Mouse (Mus musculus): Measurements from ENCODE around the gene Mta3. TPM values are rescaled to one million over a fixed set of nuclear protein-coding genes. Genes with fewer than 3 reads are reported as not detected.
A peak's percentile ranks its signal among the peaks of the same experiment; 100 is the strongest.

The Mta3 gene
- polyA plus RNA-seq, 1 experiment: 33.0 TPM

GRCm38 (mm10) chr17:83723064-83723463 is 17.1 kb downstream of the Mta3 start:
- WGBS: 73% methylated on average over 9 of the region's 9 CpGs
- Histone ChIP-seq H3K27ac (ENCODE audit: insufficient read depth, low read depth, low read length) (peak overlapping the region; percentile 47; the same call in 1 of the 2 replicates), H3K36me3 (ENCODE audit: control insufficient read depth, insufficient read depth, low read length) (no peaks in the 10 kb centered on the region), H3K27me3 (replicated peaks; ENCODE audit: control insufficient read depth, insufficient read depth, low read length) (no peaks in the 10 kb centered on the region), H3K4me3 (ENCODE audit: insufficient read depth, low read depth, low read length) (no peak overlapping the region), H3K4me1 (ENCODE audit: control insufficient read depth, insufficient read depth, low read length) (peaks cover 6% of the 10 kb centered on the region; the same call in 1 of the 2 replicates)
- no peak for DNase-seq
- TF ChIP-seq CTCF (conservative IDR thresholded peaks at IDR 0.05; ENCODE audit: insufficient read depth, insufficient read length, low read depth, low read length): no peak
- TF ChIP-seq POLR2A (IDR thresholded peaks at IDR 0.05; ENCODE audit: low read depth, low read length): no peak

DNA sequence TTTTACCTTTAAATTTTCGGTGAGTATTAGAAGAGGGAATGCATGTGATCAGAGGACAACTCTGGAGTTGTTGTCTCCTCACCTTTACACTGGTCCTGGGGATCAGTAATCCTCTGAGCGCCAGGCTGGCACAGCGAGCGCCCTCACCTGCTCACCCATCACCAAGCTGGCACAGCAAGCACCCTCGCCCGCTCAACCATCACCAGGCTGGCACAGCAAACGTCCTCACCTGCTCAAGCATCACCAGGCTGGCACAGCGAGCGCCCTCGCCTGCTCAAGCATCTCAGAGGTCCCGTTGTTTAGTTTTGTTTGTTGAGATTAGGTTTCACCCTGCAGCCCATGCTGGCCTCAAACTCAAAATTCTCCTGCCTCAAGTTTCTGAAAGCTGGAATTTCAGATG is 20.5 kb downstream of the Mta3 start:
- Histone ChIP-seq H3K36me3 (ENCODE audit: control insufficient read depth, insufficient read depth, low read length) (no peaks in the 10 kb centered on the region), H3K4me3 (ENCODE audit: insufficient read depth, low read depth, low read length) (no peak overlapping the region), H3K4me1 (ENCODE audit: control insufficient read depth, insufficient read depth, low read length) (peaks cover 6% of the 10 kb centered on the region; the same call in 1 of the 2 replicates), H3K27ac (ENCODE audit: insufficient read depth, low read depth, low read length) (no peak overlapping the region), H3K27me3 (replicated peaks; ENCODE audit: control insufficient read depth, insufficient read depth, low read length) (no peaks in the 10 kb centered on the region)
- TF ChIP-seq CTCF (conservative IDR thresholded peaks at IDR 0.05; ENCODE audit: insufficient read depth, insufficient read length, low read depth, low read length): no peak; the same call in 1 of the 2 replicates
- TF ChIP-seq POLR2A (IDR thresholded peaks at IDR 0.05; ENCODE audit: low read depth, low read length): no peak
- WGBS: 47% methylated on average over 11 of the region's 11 CpGs
- peak; percentile 53 for DNase-seq

GRCm38 (mm10) chr17:83727707-83728106 is 21.7 kb downstream of the Mta3 start:
- Histone ChIP-seq H3K4me1 (ENCODE audit: control insufficient read depth, insufficient read depth, low read length) (peaks cover 6% of the 10 kb centered on the region; the same call in 1 of the 2 replicates), H3K4me3 (ENCODE audit: insufficient read depth, low read depth, low read length) (no peak overlapping the region), H3K27ac (ENCODE audit: insufficient read depth, low read depth, low read length) (no peak overlapping the region), H3K27me3 (replicated peaks; ENCODE audit: control insufficient read depth, insufficient read depth, low read length) (no peaks in the 10 kb centered on the region), H3K36me3 (ENCODE audit: control insufficient read depth, insufficient read depth, low read length) (no peaks in the 10 kb centered on the region)
- no peak for TF ChIP-seq CTCF (conservative IDR thresholded peaks at IDR 0.05; ENCODE audit: insufficient read depth, insufficient read length, low read depth, low read length)
- no peak for TF ChIP-seq POLR2A (IDR thresholded peaks at IDR 0.05; ENCODE audit: low read depth, low read length)
- WGBS: 85% methylated on average over 4 of the region's 4 CpGs
- no peak for DNase-seq

DNA sequence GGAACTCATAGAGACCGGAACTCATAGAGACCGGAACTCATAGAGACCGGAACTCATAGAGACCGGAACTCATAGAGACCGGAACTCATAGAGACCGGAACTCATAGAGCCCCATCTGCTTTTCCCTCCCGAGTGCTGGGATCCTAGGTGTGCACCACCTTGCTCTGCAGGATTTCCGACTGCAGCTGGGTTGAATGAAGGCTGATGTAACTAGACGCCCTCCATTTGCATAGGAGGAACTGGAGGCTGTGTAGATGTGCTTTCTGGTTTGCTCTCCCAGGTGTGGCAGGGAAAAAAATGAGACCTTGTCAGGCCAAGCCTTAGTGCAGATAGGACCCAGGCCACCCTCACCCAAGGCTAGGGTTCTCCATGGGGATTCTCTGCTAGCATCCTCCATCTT is 23.1 kb downstream of the Mta3 start:
- Histone ChIP-seq H3K4me3 (ENCODE audit: insufficient read depth, low read depth, low read length) (no peak overlapping the region), H3K4me1 (ENCODE audit: control insufficient read depth, insufficient read depth, low read length) (peaks cover 3% of the 10 kb centered on the region; the same call in 1 of the 2 replicates), H3K27me3 (replicated peaks; ENCODE audit: control insufficient read depth, insufficient read depth, low read length) (no peaks in the 10 kb centered on the region), H3K27ac (ENCODE audit: insufficient read depth, low read depth, low read length) (no peak overlapping the region), H3K36me3 (ENCODE audit: control insufficient read depth, insufficient read depth, low read length) (no peaks in the 10 kb centered on the region)
- 94% methylated on average over 9 of the region's 9 CpGs for WGBS
- DNase-seq: no peak
- TF ChIP-seq POLR2A (IDR thresholded peaks at IDR 0.05; ENCODE audit: low read depth, low read length): no peak
- TF ChIP-seq CTCF (conservative IDR thresholded peaks at IDR 0.05; ENCODE audit: insufficient read depth, insufficient read length, low read depth, low read length): no peak

GRCm38 (mm10) chr17:83730123-83730522 is 24.2 kb downstream of the Mta3 start:
- TF ChIP-seq POLR2A (IDR thresholded peaks at IDR 0.05; ENCODE audit: low read depth, low read length) (no peak), CTCF (conservative IDR thresholded peaks at IDR 0.05; ENCODE audit: insufficient read depth, insufficient read length, low read depth, low read length) (no peak)
- H3K36me3 ChIP-seq (ENCODE audit: control insufficient read depth, insufficient read depth, low read length): no peaks in the 10 kb centered on the region
- no peaks in the 10 kb centered on the region for H3K27me3 ChIP-seq (replicated peaks; ENCODE audit: control insufficient read depth, insufficient read depth, low read length)
- peaks cover 3% of the 10 kb centered on the region; the same call in 1 of the 2 replicates for H3K4me1 ChIP-seq (ENCODE audit: control insufficient read depth, insufficient read depth, low read length)
- no peak overlapping the region for H3K4me3 ChIP-seq (ENCODE audit: insufficient read depth, low read depth, low read length)
- DNase-seq: no peak
- no peak overlapping the region for H3K27ac ChIP-seq (ENCODE audit: insufficient read depth, low read depth, low read length)
- WGBS: 94% methylated on average over 6 of the region's 6 CpGs

- Histone ChIP-seq H3K4me1 (ENCODE audit: control insufficient read depth, insufficient read depth, low read length) (no peaks in the 10 kb centered on the region; the same call in 1 of the 2 replicates), H3K27ac (ENCODE audit: insufficient read depth, low read depth, low read length) (no peak overlapping the region), H3K36me3 (ENCODE audit: control insufficient read depth, insufficient read depth, low read length) (no peaks in the 10 kb centered on the region), H3K27me3 (replicated peaks; ENCODE audit: control insufficient read depth, insufficient read depth, low read length) (no peaks in the 10 kb centered on the region), H3K4me3 (ENCODE audit: insufficient read depth, low read depth, low read length) (no peak overlapping the region)
- DNase-seq: peak; percentile 65
- 46% methylated on average over 10 of the region's 10 CpGs for WGBS
- TF ChIP-seq POLR2A (IDR thresholded peaks at IDR 0.05; ENCODE audit: low read depth, low read length) (no peak), CTCF (conservative IDR thresholded peaks at IDR 0.05; ENCODE audit: insufficient read depth, insufficient read length, low read depth, low read length) (no peak)
These were observed 26.2 kb downstream of the Mta3 start for GRCm38 (mm10) chr17:83732166-83732629.

DNA sequence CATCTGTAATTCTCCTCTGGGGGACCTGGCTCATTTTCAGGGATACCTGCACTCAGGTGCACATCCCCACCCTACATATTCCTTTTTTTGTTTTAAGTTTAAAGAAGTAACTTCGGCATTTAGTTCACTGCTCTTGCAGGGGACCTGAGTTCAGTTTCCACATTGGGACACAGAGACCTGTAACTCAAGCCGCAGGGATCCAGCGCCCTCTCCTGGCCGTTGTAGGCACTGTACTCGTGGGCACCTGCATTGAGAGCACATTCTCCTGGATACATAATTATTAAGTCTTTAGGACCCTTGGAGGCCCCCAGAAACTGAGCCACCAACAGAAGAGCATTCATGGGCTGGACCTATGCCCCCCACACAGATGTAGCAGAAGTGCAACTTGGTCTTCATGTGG is 26.8 kb downstream of the Mta3 start:
- no peaks in the 10 kb centered on the region; the same call in 1 of the 2 replicates for H3K4me1 ChIP-seq (ENCODE audit: control insufficient read depth, insufficient read depth, low read length)
- no peaks in the 10 kb centered on the region for H3K27me3 ChIP-seq (replicated peaks; ENCODE audit: control insufficient read depth, insufficient read depth, low read length)
- H3K4me3 ChIP-seq (ENCODE audit: insufficient read depth, low read depth, low read length): no peak overlapping the region
- WGBS: 56% methylated on average over 5 of the region's 5 CpGs
- H3K27ac ChIP-seq (ENCODE audit: insufficient read depth, low read depth, low read length): no peak overlapping the region
- peak; percentile 73 for DNase-seq
- no peaks in the 10 kb centered on the region for H3K36me3 ChIP-seq (ENCODE audit: control insufficient read depth, insufficient read depth, low read length)
- TF ChIP-seq CTCF (conservative IDR thresholded peaks at IDR 0.05; ENCODE audit: insufficient read depth, insufficient read length, low read depth, low read length) (peak; percentile 92), POLR2A (IDR thresholded peaks at IDR 0.05; ENCODE audit: low read depth, low read length) (no peak)

All from kidney, adult 2 months (tissue).